Mouse (Mus musculus): ENCODE measurements around the gene Prm2. TPM values are rescaled to one million over a fixed set of nuclear protein-coding genes. Genes with fewer than 3 reads are reported as not detected.

The Prm2 gene
- total RNA-seq (2014; rRNA removed), result not detected in 2 replicates
- polyA plus RNA-seq (2015; fragmentation: Nextera tagmentation; extraction: Ambion mirVana), result not detected in 2 replicates

GRCm38 (mm10) chr16:10796034-10796433 is at the start of gene Prm2:
Gene Prm2 (minus strand): TSS chr16:10796134.
- TF ChIP-seq CTCF (IDR thresholded peaks at IDR 0.05; ENCODE audit: low read depth), result no peak
- Histone ChIP-seq H3K4me1 (ENCODE audit: insufficient read depth, low read length) (no peaks in the 10 kb centered on the region), H3K9me3 (ENCODE audit: low read length) (no peaks in the 10 kb centered on the region), H3K4me3 (ENCODE audit: low read length) (no peak within 1 kb of the TSS), H3K27me3 (ENCODE audit: insufficient read depth, low read length) (no peaks in the 10 kb centered on the region), H3K36me3 (ENCODE audit: insufficient read depth, low read length) (no peaks in the 10 kb centered on the region), H3K4me2 (ENCODE audit: low read depth, low read length) (no peak within 1 kb of the TSS), H3K27ac (no peak within 1 kb of the TSS), H3K9ac (replicated peaks; ENCODE audit: low read length) (no peak within 1 kb of the TSS)
- 80% methylated on average over 6 of the region's 6 CpGs for WGBS
- no peak for ATAC-seq
- DNase-seq (ENCODE audit: low spot score), result no peak

GRCm38 (mm10) chr16:10844319-10844670 is 48.4 kb upstream of the Prm2 start:
- ATAC-seq (no peak), DNase-seq (ENCODE audit: low spot score) (no peak)
- Histone ChIP-seq H3K36me3 (ENCODE audit: insufficient read depth, low read length) (no peaks in the 10 kb centered on the region), H3K4me1 (ENCODE audit: insufficient read depth, low read length) (peaks cover 7% of the 10 kb centered on the region; the same call in 1 of the 2 replicates), H3K27me3 (ENCODE audit: insufficient read depth, low read length) (no peaks in the 10 kb centered on the region), H3K27ac (no peak overlapping the region), H3K4me3 (ENCODE audit: low read length) (no peak overlapping the region), H3K9ac (replicated peaks; ENCODE audit: low read length) (peak overlapping the region; percentile 2; the same call in 1 of the 2 replicates), H3K4me2 (ENCODE audit: low read depth, low read length) (peak overlapping the region; percentile 46), H3K9me3 (ENCODE audit: low read length) (no peaks in the 10 kb centered on the region)
- 62% methylated on average over 6 of the region's 6 CpGs for WGBS
- no peak for TF ChIP-seq CTCF (IDR thresholded peaks at IDR 0.05; ENCODE audit: low read depth)

DNA sequence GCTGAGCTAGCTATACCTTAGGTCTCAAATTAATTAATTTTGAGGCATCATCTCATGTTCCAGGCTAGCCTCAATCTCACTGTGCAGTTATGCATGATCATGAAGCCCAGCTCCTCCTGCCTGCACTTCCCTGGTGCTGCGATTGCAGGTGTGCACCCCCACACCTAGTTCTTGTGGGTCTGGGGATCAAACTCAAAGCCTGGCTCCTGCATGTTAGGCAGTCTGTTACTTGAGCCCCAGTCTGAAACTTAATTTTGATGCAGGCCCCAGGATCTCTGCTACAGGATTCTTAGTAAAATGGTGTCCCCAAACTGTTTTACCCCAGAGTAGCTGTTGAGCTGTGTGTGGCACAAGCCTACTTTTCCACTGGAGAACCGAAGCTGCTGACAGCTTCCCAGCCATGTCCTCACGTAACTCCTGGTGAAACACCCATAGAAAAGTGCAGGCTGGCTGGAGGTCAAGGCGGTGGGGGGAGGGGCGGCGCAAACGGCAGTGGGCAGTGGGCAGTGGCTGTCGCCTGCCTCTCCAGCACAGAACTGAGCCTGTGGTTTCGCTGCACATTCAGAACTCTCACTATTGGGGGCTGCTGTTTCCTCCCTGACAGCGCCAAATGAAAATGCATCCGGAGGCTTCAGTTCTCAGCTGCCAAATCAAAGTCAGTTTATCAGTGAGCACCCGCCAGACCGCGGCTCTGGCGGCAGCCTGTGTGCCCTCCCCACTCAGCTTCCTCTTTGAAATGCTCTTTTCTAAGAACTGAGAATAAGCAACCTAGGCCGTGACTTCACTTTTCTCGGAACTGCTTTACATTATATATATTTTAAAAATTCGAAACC is 47.8 kb upstream of the Prm2 start:
- H3K4me1 ChIP-seq (ENCODE audit: insufficient read depth, low read length), result peaks cover 7% of the 10 kb centered on the region; the same call in 1 of the 2 replicates
- peak overlapping the region; percentile 2; the same call in 1 of the 2 replicates for H3K9ac ChIP-seq (replicated peaks; ENCODE audit: low read length)
- no peaks in the 10 kb centered on the region for H3K27me3 ChIP-seq (ENCODE audit: insufficient read depth, low read length)
- H3K36me3 ChIP-seq (ENCODE audit: insufficient read depth, low read length), result no peaks in the 10 kb centered on the region
- TF ChIP-seq CTCF (IDR thresholded peaks at IDR 0.05; ENCODE audit: low read depth), result no peak
- ATAC-seq (peak; percentile 73), DNase-seq (ENCODE audit: low spot score) (peak; percentile 42)
- 18% methylated on average over 18 of the region's 18 CpGs for WGBS
- H3K9me3 ChIP-seq (ENCODE audit: low read length), result no peaks in the 10 kb centered on the region
- no peak overlapping the region for H3K4me3 ChIP-seq (ENCODE audit: low read length)
- H3K27ac ChIP-seq, result no peak overlapping the region; the same call in 1 of the 2 replicates
- peak overlapping the region; percentile 46 for H3K4me2 ChIP-seq (ENCODE audit: low read depth, low read length)

DNA sequence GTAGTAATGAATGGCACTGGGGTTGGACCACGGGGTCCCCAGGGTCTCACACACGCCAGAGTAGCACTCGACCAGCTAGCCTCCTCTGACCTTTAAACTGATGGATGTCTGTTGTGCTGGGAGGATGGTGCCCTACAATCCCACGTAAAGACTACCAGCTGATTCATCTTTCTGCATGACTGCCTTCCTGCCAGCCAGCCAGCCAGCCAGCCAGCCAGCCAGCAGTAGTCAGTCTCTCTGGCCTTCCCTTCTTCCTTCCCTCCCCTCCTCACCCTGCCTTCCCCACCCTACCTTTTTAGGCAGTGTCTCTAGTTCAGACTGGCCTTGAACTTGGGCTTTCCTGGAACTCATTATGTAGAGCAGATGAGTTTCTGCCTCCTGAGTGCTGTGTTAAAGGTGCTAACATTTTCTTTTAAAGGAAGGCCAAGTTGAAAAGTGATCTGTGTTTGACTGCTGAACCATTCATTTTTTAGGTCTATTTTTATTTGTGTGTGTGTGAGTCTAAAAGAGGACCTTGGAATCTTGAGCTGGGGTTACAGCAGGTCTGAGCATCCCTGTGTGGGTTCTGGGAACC is 46.4 kb upstream of the Prm2 start:
- no peak for TF ChIP-seq CTCF (IDR thresholded peaks at IDR 0.05; ENCODE audit: low read depth)
- Histone ChIP-seq H3K27me3 (ENCODE audit: insufficient read depth, low read length) (no peaks in the 10 kb centered on the region), H3K4me1 (ENCODE audit: insufficient read depth, low read length) (peaks cover 7% of the 10 kb centered on the region; the same call in 1 of the 2 replicates), H3K27ac (no peak overlapping the region), H3K4me3 (ENCODE audit: low read length) (no peak overlapping the region), H3K36me3 (ENCODE audit: insufficient read depth, low read length) (no peaks in the 10 kb centered on the region), H3K4me2 (ENCODE audit: low read depth, low read length) (no peak overlapping the region), H3K9me3 (ENCODE audit: low read length) (no peaks in the 10 kb centered on the region), H3K9ac (replicated peaks; ENCODE audit: low read length) (no peak overlapping the region)
- ATAC-seq (no peak), DNase-seq (ENCODE audit: low spot score) (no peak)
- WGBS, result 47% methylated on average over 4 of the region's 4 CpGs

- no peaks in the 10 kb centered on the region for H3K9me3 ChIP-seq (ENCODE audit: low read length)
- H3K27me3 ChIP-seq (ENCODE audit: insufficient read depth, low read length), result no peaks in the 10 kb centered on the region
- no peak for DNase-seq (ENCODE audit: low spot score)
- H3K4me2 ChIP-seq (ENCODE audit: low read depth, low read length), result no peak overlapping the region
- WGBS, result 87% methylated on average over 14 of the region's 14 CpGs
- H3K27ac ChIP-seq, result no peak overlapping the region
- peaks cover 7% of the 10 kb centered on the region; the same call in 1 of the 2 replicates for H3K4me1 ChIP-seq (ENCODE audit: insufficient read depth, low read length)
- no peak for TF ChIP-seq CTCF (IDR thresholded peaks at IDR 0.05; ENCODE audit: low read depth)
- H3K4me3 ChIP-seq (ENCODE audit: low read length), result no peak overlapping the region
- ATAC-seq, result no peak
- H3K9ac ChIP-seq (replicated peaks; ENCODE audit: low read length), result no peak overlapping the region
- H3K36me3 ChIP-seq (ENCODE audit: insufficient read depth, low read length), result no peaks in the 10 kb centered on the region
Measured at GRCm38 (mm10) chr16:10840018-10840417, 44.1 kb upstream of the Prm2 start.

DNA sequence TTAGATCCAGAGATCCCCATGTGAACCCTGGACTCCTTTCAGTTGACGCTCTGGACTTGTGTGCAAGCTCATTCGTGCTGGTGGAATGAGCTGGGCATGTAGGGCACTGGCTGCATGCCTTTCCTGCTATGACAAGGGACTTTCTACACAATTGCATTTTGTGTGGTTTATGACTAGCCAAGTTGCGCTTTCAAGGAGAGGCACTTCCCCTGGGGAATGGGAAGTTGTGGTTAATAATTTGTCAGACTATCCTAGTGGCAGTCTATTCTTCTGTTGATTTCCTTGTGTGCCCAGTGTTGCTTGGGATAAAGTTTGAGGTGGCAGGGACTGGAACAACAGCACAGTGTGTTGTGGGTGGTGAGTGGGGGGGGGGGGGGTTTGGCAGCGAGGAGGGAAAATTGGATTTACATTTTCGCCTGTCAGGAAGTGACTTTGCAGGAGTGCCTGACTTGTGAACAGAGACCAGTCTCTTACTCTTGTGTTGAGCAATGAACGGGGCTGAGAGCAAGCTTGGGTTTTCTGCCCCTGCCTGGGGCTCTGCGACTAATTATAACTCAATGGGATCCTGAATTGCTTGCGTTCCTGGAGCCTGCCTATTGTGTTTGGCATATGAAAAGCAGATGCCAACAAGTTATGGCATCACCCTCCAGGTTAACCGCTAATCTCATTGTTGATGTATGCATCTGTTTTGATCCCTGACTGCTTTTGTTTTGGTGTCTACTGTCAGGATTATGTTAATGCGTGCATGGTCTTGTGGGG is 42.7 kb upstream of the Prm2 start:
- no peak overlapping the region for H3K4me3 ChIP-seq (ENCODE audit: low read length)
- H3K9me3 ChIP-seq (ENCODE audit: low read length), result no peaks in the 10 kb centered on the region
- H3K27me3 ChIP-seq (ENCODE audit: insufficient read depth, low read length), result no peaks in the 10 kb centered on the region
- no peak overlapping the region for H3K4me2 ChIP-seq (ENCODE audit: low read depth, low read length)
- TF ChIP-seq CTCF (IDR thresholded peaks at IDR 0.05; ENCODE audit: low read depth), result no peak
- DNase-seq (ENCODE audit: low spot score) (no peak), ATAC-seq (no peak)
- H3K4me1 ChIP-seq (ENCODE audit: insufficient read depth, low read length), result 0 out of 2 replicates have a peak, but pooled peaks cover 4% of the 10 kb centered on the region
- H3K9ac ChIP-seq (replicated peaks; ENCODE audit: low read length), result no peak overlapping the region
- 25% methylated on average over 10 of the region's 10 CpGs for whole genome bisulfite sequencing
- no peak overlapping the region for H3K27ac ChIP-seq
- H3K36me3 ChIP-seq (ENCODE audit: insufficient read depth, low read length), result no peaks in the 10 kb centered on the region

All from hindbrain, postnatal 0 days (tissue).